Mouse (Mus musculus) forebrain, embryonic 12.5 days (tissue): ENCODE measurements around the gene 1700003E16Rik. TPM values are rescaled to one million over a fixed set of nuclear protein-coding genes. Genes with fewer than 3 reads are reported as not detected.

Experiments
- ATAC-seq: fragments of 200-750 bp; cut with Nextera tagmentation; 2 replicates; pipeline ENCODE4 v1.8.0; 2017; ENCODE audit warnings: moderate TSS enrichment; ENCODE audit not compliant: low FRiP score
- H3K27ac ChIP-seq: fragments of 300-500 bp; sonication (generic); 2 replicates; pipeline ENCODE4 v1.5.1; 2016; ENCODE audit warnings: mild to moderate bottlenecking
- H3K27me3 ChIP-seq: fragments of 300-500 bp; sonication (generic); 2 replicates; pipeline ENCODE4 v1.6.1; 2016; ENCODE audit warnings: mild to moderate bottlenecking
- H3K36me3 ChIP-seq: fragments of 300-500 bp; sonication (generic); replicated peaks from 2 replicates; pipeline ENCODE4 v1.6.1; 2016; ENCODE audit warnings: mild to moderate bottlenecking
- H3K4me1 ChIP-seq: fragments of 300-500 bp; sonication (generic); 2 replicates; pipeline ENCODE4 v1.6.1; 2016
- H3K4me2 ChIP-seq: fragments of 300-500 bp; sonication (generic); 2 replicates; pipeline ENCODE4 v1.6.1; 2016; ENCODE audit warnings: mild to moderate bottlenecking, moderate library complexity
- H3K4me3 ChIP-seq: fragments of 300-500 bp; sonication (generic); replicated peaks from 2 replicates; pipeline ENCODE4 v1.5.1; 2016; ENCODE audit warnings: mild to moderate bottlenecking
- H3K9ac ChIP-seq: fragments of 300-500 bp; sonication (generic); 2 replicates; pipeline ENCODE4 v1.6.1; 2016; ENCODE audit warnings: mild to moderate bottlenecking
- H3K9me3 ChIP-seq: fragments of 300-500 bp; sonication (generic); 2 replicates; pipeline ENCODE4 v1.6.1; 2016
- WGBS: fragments of 180-500 bp; shearing (Covaris S2); methylation state at CpG from one replicate; pipeline ENCODE4 v1.1.7; 2016; 5-methylcytosine and 5-hydroxymethylcytosine counted together
- polyA plus RNA-seq: library from polyadenylated mRNA; unstranded; fragments of >200 nt; fragmentation: Nextera tagmentation; extraction: Ambion mirVana; gene quantifications from 2 replicates; pipeline ENCODE4 v1.2.1, GENCODE M21; 2016

Gene 1700003E16Rik
- polyA plus RNA-seq, 1 experiment from 2014 or later: 2.7 TPM

- no peak for ATAC-seq
- no peak overlapping the region for H3K4me2 ChIP-seq
- no peaks in the 10 kb centered on the region for H3K9me3 ChIP-seq
- no peak overlapping the region for H3K9ac ChIP-seq
- no peak overlapping the region for H3K4me3 ChIP-seq
- peaks cover 26% of the 10 kb centered on the region for H3K27me3 ChIP-seq
- WGBS: 80% methylated on average over 3 of the region's 3 CpGs
- no peak overlapping the region for H3K27ac ChIP-seq
- no peaks in the 10 kb centered on the region for H3K36me3 ChIP-seq
- peaks cover 38% of the 10 kb centered on the region for H3K4me1 ChIP-seq
These were observed 22.0 kb upstream of the 1700003E16Rik start for GRCm38 (mm10) chr6:83134226-83134625.

GRCm38 (mm10) chr6:83134951-83135513 is 21.2 kb upstream of the 1700003E16Rik start, which contains the start of gene Rtkn:
Gene Rtkn (plus strand): TSS chr6:83135463.
- no peaks in the 10 kb centered on the region for H3K9me3 ChIP-seq
- H3K4me2 ChIP-seq: peak within 1 kb of the TSS; percentile 70
- peaks cover 26% of the 10 kb centered on the region for H3K27me3 ChIP-seq
- peak within 1 kb of the TSS; percentile 45 for H3K4me3 ChIP-seq
- H3K4me1 ChIP-seq: peaks cover 41% of the 10 kb centered on the region
- no peak within 1 kb of the TSS for H3K27ac ChIP-seq
- no peak for ATAC-seq
- H3K36me3 ChIP-seq: no peaks in the 10 kb centered on the region
- 57% methylated on average over 7 of the region's 7 CpGs for WGBS
- H3K9ac ChIP-seq: peak within 1 kb of the TSS; percentile 78

GRCm38 (mm10) chr6:83135571-83136161 is 20.5 kb upstream of the 1700003E16Rik start:
- Histone ChIP-seq H3K27me3 (peaks cover 26% of the 10 kb centered on the region), H3K4me3 (peak overlapping the region; percentile 45), H3K9me3 (no peaks in the 10 kb centered on the region), H3K9ac (peak overlapping the region; percentile 78), H3K36me3 (no peaks in the 10 kb centered on the region), H3K27ac (no peak overlapping the region), H3K4me2 (peak overlapping the region; percentile 70), H3K4me1 (peaks cover 43% of the 10 kb centered on the region)
- ATAC-seq: no peak
- 5% methylated on average over 37 of the region's 37 CpGs for WGBS

- peaks cover 43% of the 10 kb centered on the region for H3K4me1 ChIP-seq
- peak; percentile 7; the same call in 1 of the 2 replicates for ATAC-seq
These were observed 19.8 kb upstream of the 1700003E16Rik start for GRCm38 (mm10) chr6:83136291-83136880.

GRCm38 (mm10) chr6:83136881-83137575 is 19.2 kb upstream of the 1700003E16Rik start:
- Histone ChIP-seq H3K9ac (peak overlapping the region; percentile 78), H3K4me1 (peaks cover 48% of the 10 kb centered on the region), H3K36me3 (no peaks in the 10 kb centered on the region), H3K4me2 (peak overlapping the region; percentile 70), H3K27me3 (peaks cover 40% of the 10 kb centered on the region), H3K9me3 (no peaks in the 10 kb centered on the region), H3K4me3 (peak overlapping the region; percentile 45), H3K27ac (peak overlapping the region; percentile 93)
- peak; percentile 71 for ATAC-seq
- under 1% methylated on average over 23 of the region's 26 CpGs for WGBS

More at GRCm38 (mm10) chr6:83136291-83136880, 19.8 kb upstream of the 1700003E16Rik start:
- H3K9me3 ChIP-seq: no peaks in the 10 kb centered on the region
- peak overlapping the region; percentile 70 for H3K4me2 ChIP-seq
- 7% methylated on average over 5 of the region's 5 CpGs for WGBS
- peak overlapping the region; percentile 45 for H3K4me3 ChIP-seq
- H3K36me3 ChIP-seq: no peaks in the 10 kb centered on the region
- peaks cover 33% of the 10 kb centered on the region for H3K27me3 ChIP-seq
- peak overlapping the region; percentile 93 for H3K27ac ChIP-seq
- peak overlapping the region; percentile 78 for H3K9ac ChIP-seq

GRCm38 (mm10) chr6:83137576-83137950 is 18.6 kb upstream of the 1700003E16Rik start:
- H3K36me3 ChIP-seq: no peaks in the 10 kb centered on the region
- ATAC-seq: peak; percentile 63
- H3K27me3 ChIP-seq: peaks cover 45% of the 10 kb centered on the region
- peaks cover 53% of the 10 kb centered on the region for H3K4me1 ChIP-seq
- H3K27ac ChIP-seq: peak overlapping the region; percentile 93
- H3K4me3 ChIP-seq: peak overlapping the region; percentile 45
- peak overlapping the region; percentile 70 for H3K4me2 ChIP-seq
- 1% methylated on average over 12 of the region's 12 CpGs for WGBS
- peak overlapping the region; percentile 78 for H3K9ac ChIP-seq
- no peaks in the 10 kb centered on the region for H3K9me3 ChIP-seq

GRCm38 (mm10) chr6:83138056-83138455 is 18.1 kb upstream of the 1700003E16Rik start:
- ATAC-seq: peak; percentile 56

GRCm38 (mm10) chr6:83140044-83140443 is 16.2 kb upstream of the 1700003E16Rik start:
- 95% methylated on average over 8 of the region's 8 CpGs for WGBS
- Histone ChIP-seq H3K36me3 (no peaks in the 10 kb centered on the region), H3K27me3 (peaks cover 39% of the 10 kb centered on the region), H3K27ac (no peak overlapping the region), H3K9me3 (no peaks in the 10 kb centered on the region), H3K9ac (no peak overlapping the region), H3K4me1 (peaks cover 55% of the 10 kb centered on the region), H3K4me3 (no peak overlapping the region), H3K4me2 (no peak overlapping the region)
- no peak for ATAC-seq

More at GRCm38 (mm10) chr6:83138056-83138455, 18.1 kb upstream of the 1700003E16Rik start:
- H3K9me3 ChIP-seq: no peaks in the 10 kb centered on the region
- peaks cover 46% of the 10 kb centered on the region for H3K27me3 ChIP-seq
- H3K4me3 ChIP-seq: peak overlapping the region; percentile 45
- peaks cover 55% of the 10 kb centered on the region for H3K4me1 ChIP-seq
- WGBS: 0% methylated on average over 11 of the region's 11 CpGs
- peak overlapping the region; percentile 93 for H3K27ac ChIP-seq
- H3K9ac ChIP-seq: peak overlapping the region; percentile 78
- H3K4me2 ChIP-seq: peak overlapping the region; percentile 70
- no peaks in the 10 kb centered on the region for H3K36me3 ChIP-seq

- no peak overlapping the region for H3K27ac ChIP-seq
- no peak for ATAC-seq
- peaks cover 43% of the 10 kb centered on the region for H3K4me1 ChIP-seq
These were observed 14.6 kb upstream of the 1700003E16Rik start for GRCm38 (mm10) chr6:83141636-83142035.

GRCm38 (mm10) chr6:83142211-83142731 is 13.9 kb upstream of the 1700003E16Rik start:
- Histone ChIP-seq H3K4me3 (peak overlapping the region; percentile 34), H3K9ac (peak overlapping the region; percentile 51), H3K4me1 (peaks cover 37% of the 10 kb centered on the region), H3K9me3 (no peaks in the 10 kb centered on the region), H3K36me3 (no peaks in the 10 kb centered on the region), H3K27me3 (peaks cover 20% of the 10 kb centered on the region), H3K27ac (no peak overlapping the region), H3K4me2 (peak overlapping the region; percentile 65)
- 3% methylated on average over 41 of the region's 41 CpGs for WGBS
- no peak for ATAC-seq

More at GRCm38 (mm10) chr6:83141636-83142035, 14.6 kb upstream of the 1700003E16Rik start:
- H3K4me2 ChIP-seq: peak overlapping the region; percentile 65
- peak overlapping the region; percentile 51; the same call in 1 of the 2 replicates for H3K9ac ChIP-seq
- peaks cover 24% of the 10 kb centered on the region for H3K27me3 ChIP-seq
- H3K4me3 ChIP-seq: peak overlapping the region; percentile 34; the same call in 1 of the 2 replicates
- WGBS: 46% methylated on average over 4 of the region's 4 CpGs
- H3K36me3 ChIP-seq: no peaks in the 10 kb centered on the region
- H3K9me3 ChIP-seq: no peaks in the 10 kb centered on the region

- H3K27ac ChIP-seq: no peak overlapping the region
- H3K4me1 ChIP-seq: peaks cover 31% of the 10 kb centered on the region
- ATAC-seq: no peak
- H3K4me2 ChIP-seq: no peak overlapping the region
- no peaks in the 10 kb centered on the region for H3K9me3 ChIP-seq
- peaks cover 20% of the 10 kb centered on the region for H3K27me3 ChIP-seq
- WGBS: 58% methylated on average over 11 of the region's 11 CpGs
- H3K9ac ChIP-seq: no peak overlapping the region
- peaks cover 5% of the 10 kb centered on the region for H3K36me3 ChIP-seq
- H3K4me3 ChIP-seq: no peak overlapping the region
These were observed 13.3 kb upstream of the 1700003E16Rik start for GRCm38 (mm10) chr6:83142886-83143285.

- no peak for ATAC-seq
These were observed 11.0 kb upstream of the 1700003E16Rik start for GRCm38 (mm10) chr6:83145209-83145608.

More at GRCm38 (mm10) chr6:83145209-83145608, 11.0 kb upstream of the 1700003E16Rik start:
- Histone ChIP-seq H3K36me3 (peaks cover 18% of the 10 kb centered on the region), H3K4me1 (peaks cover 12% of the 10 kb centered on the region), H3K27me3 (peaks cover 20% of the 10 kb centered on the region), H3K9me3 (no peaks in the 10 kb centered on the region), H3K27ac (no peak overlapping the region), H3K4me3 (no peak overlapping the region), H3K4me2 (no peak overlapping the region), H3K9ac (no peak overlapping the region)
- WGBS: 83% methylated on average over 2 of the region's 2 CpGs
